Mouse (Mus musculus): ENCODE measurements at regions not wholly inside any gene's neighbourhood (a gene's known extent, or its start where the extent isn't known, plus 50 kb on each side); places are given as distances from the start of the nearest gene placed in this dataset.

DNA sequence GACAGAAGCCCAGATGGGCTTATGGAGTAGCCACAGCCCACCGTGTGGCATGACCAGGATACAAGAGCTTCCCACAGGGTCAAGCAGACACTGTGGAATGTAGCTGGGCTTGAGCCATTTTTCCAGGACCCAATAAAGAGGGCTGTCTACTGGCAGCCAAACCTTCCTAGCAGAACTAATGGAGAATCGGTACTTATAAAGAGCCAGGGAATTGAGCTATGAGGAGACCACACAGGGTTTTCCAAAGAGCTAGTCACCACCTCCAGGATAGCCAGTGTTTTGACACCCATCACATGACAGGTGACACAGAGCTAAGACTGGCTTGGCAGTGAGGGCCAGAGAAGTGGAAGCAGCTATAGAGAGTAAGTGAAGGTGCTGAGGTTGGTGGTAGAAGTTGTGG, 149.9 kb downstream of the Map2k4 start:
- no peak for DNase-seq (ENCODE audit: low spot score in 2 of 2)

DNA sequence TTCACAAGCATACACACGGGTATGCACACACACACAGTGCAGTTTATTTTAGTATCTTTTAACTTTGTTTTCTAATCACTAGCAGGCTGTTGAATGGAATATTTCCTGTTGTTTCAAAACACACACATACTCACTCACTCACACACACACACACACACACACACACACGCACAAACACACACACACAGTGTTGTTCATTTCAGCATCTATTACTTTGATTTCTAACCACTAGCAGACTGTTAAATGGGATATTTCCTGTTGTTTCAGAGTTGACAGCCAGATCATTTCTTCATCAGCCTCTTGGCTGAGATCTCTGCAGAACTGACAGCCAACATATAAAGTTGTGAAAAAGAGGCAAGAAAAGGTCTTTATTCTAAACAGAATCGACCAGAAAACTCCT, 150.9 kb downstream of the Map2k4 start:
- no peak for DNase-seq (ENCODE audit: low spot score in 2 of 2)

DNA sequence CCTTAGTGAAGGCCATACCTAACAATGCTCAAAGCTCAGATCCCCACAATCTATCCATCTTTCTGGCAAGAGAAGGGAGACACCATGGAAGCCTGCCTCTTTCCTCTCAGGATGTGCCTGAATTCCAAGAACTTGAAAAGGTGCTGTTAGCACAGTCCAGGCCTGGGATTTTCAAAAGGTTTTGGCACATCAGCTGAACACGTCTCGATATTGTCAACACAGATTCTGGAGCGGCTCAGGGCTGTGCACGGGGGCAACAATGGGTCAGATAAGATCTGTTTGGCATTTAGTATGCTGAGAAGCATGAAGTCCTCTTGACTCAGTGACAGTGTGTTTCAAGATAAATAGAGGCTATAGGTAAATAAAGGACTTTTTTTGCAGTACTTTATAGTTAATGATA, 152.8 kb downstream of the Map2k4 start:
- no peak for DNase-seq (ENCODE audit: low spot score in 2 of 2)

DNA sequence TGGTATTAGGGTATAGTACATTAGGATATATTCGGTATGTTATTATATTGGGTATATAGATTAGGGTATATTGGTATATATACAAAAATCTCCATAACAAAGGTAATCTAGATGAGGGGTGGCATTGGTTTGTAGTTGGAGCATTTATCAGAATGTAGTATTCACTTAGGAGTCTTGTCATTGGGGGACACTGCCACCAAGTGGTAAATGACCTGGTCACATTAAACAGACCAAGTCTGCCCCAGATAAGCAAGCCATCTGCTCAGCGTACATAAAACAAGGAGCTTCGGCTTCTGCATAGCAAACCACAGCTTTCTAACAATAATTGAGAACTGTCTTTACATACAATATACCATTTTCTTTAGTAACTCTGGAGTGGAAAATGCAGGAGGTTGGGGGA, 156.9 kb downstream of the Map2k4 start:
- peak; percentile 28 to 45 for DNase-seq (ENCODE audit: low spot score in 2 of 2)

DNA sequence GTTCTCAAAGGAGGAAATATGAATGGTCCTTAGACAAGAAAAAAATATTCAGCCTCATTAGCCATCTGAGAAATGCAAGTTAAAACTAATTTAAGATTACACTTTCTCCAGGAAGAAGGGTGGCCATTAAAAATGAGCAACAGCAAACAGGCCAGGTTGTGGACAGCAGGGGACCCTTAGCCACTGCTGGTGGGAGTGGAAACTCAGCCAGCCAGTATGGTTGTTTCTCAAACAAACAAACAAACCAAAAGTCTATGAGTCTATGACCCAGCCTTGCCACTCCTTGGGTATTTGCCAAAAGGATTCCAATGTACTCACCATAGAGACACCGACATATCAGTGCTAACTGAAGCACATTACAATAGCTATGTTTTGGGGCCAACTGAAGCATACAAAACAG, 157.7 kb downstream of the Map2k4 start:
- no peak for DNase-seq (ENCODE audit: low spot score in 2 of 2)

DNA sequence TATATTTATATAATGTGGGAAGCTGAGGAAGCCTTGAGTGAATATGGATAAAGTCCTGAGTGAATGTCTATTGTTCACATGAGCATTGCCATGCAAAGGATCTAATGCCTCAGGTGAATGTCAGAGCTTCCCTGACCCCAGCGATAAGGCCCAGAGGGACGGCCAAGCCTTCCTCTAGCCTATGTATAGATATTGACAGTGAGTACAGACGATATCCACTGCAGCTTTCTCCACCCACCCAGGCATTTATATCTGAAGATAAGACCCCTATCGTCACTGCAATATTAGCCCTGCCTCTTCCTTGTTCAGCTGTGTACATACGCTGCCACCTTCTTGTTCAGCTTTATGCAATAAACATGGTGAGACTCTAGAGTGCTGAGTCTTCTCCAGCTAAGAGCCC, 158.8 kb downstream of the Map2k4 start:
- no peak for DNase-seq (ENCODE audit: low spot score in 2 of 2)

DNA sequence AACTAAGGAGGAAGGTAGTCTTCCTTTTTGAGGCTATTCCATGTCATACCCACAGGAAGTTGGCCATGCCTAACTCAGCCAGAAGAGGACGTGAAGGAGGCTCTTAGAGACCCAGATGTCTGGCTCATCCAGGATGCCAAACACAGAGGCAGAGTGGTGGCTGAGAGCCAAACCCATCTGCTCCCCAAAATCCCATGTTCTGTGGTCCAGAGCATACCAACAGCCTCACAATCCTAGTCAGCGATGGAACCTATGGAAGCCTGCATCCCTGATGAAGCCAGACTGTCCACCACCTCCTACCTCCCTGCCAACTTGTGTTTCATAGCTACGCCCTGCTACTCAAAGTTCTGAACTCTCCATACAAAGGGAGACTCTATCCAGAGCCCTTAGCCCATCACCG, 169.1 kb downstream of the Map2k4 start:
- no peak for DNase-seq (ENCODE audit: low spot score in 2 of 2)

DNA sequence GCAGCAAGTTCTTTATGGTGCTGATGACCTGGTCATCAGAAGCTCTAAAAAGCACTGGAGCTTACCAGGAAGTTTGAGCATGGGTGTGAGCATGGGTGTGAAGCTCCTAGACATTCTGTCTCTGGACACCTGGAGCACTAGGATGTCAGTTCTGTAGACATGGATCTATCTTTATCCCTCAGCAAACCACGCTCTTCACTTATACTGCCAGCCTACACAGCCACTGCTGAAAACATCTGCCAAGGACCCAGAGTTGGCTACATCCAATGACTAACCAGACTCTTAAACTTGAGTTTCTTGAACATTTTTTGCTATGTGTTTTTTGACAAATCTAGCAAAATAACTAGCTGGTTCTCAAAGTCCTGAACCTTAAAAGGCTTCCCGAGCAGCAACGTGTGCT, 177.6 kb downstream of the Map2k4 start:
- no peak for DNase-seq (ENCODE audit: low spot score in 2 of 2)

DNA sequence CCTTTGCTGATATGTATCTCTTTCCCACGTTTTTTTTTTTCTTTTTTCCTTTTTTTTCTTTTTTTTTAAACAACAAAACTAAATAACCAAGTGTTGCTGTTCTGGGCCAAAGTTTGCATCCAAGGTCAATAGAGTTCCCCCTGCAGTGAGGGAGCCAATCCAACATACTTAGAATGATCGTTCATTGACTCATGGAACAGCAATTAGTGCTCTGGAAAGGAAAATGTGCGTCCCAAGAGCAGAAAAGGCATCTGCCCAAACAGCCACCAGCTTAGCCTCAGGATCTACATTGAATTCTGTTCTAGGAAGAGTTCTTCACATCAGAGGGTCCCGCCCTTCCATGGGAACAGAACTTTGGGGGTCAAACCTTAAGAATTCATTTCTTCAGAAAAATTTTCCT, 179.0 kb downstream of the Map2k4 start:
- no peak for DNase-seq (ENCODE audit: low spot score in 2 of 2)

DNA sequence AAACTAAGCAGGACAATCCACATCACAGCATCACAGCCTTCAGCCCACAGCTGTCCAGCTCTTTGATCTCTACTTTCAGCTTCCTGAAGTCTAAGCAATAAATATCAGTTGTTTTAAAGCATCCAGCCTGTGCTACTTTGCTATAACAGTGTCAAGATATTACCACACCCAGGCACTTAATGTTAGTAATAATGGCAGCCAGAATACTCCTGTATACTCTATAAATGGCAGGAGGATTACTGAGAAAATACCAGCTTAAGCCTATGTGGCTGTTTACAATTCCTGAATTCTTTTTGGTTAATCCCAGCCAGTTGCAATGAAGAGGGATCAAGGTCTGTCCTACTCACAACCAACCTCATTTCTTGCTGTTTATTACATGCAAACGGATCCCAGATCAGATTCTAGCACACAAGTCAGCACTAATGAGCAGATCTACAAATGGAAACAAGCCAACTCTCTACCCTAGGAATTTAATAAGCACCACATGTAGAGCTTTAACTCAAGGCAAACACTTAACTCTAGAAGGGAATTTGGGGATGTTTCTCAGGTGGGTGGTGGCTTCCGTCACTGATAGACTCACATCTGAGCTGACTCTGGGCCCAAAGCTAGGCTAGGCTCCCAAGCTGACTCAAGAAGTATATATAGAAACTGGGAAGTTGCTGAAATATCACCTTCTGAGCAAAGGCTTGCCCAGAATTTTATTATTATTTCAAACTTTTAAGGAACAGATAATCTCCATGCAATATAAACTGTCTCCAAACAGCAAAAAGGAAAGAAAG, 190.6 kb downstream of the Map2k4 start:
- DNase-seq (ENCODE audit: low spot score in 2 of 2): no peak

DNA sequence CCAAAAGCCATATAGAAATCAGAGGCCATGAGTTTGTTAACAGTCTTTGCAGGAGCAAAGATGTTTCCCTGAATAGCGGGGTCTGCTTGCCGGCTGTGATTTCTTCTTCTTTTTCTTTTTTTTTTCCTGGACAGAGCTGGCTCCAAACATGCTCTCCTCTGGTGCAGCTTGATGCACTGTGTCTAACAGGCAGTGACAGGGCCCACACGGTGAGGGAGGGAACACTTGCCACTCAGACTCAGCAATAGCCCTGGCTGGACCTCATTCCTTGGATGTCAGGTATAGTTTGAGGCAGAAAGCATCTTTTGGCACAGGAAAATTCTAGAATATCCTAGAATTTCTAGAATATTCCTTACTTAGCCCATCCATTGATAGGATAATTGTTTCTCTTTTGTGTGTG, 199.6 kb downstream of the Map2k4 start:
- no peak for DNase-seq (ENCODE audit: low spot score in 2 of 2)

DNA sequence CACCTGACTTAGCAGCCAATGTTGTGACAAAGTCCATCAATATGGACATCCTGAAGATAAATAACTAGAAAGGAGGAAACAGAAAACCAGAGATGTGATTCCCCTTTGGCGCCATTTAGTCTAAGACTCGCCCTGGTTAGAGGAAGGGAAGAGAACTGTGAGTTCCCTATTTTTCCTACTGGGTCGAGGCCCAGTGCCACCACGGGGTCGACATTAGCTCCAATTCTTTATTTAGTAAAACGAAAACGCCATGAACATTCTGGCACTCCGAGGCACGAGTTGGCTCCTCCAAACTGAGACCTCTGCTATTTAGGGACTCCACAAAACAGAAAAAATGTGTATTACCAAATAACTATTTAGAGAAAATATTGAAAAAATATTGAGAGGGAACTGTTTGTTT, 220.3 kb downstream of the Map2k4 start:
- DNase-seq (ENCODE audit: low spot score in 2 of 2): no peak

DNA sequence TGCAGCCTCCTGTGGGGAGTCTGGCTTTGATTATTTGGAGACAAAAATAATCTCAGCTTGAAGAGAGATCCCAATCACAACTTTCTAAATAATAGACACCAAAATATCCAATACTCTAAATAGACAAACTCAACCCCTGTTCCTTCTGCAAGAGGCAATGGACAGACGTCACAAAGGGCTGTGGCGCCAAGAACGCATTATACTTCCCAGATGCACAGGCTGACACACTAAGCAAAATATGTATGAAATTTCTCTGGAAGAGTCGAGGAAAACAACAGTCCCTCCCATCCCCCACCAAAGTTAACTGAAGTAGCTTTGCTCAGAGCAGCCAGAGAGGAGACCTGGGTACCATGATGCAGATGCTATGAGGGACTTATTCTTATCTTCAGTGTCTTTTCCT, 229.9 kb downstream of the Map2k4 start:
- DNase-seq (ENCODE audit: low spot score in 2 of 2): no peak

DNA sequence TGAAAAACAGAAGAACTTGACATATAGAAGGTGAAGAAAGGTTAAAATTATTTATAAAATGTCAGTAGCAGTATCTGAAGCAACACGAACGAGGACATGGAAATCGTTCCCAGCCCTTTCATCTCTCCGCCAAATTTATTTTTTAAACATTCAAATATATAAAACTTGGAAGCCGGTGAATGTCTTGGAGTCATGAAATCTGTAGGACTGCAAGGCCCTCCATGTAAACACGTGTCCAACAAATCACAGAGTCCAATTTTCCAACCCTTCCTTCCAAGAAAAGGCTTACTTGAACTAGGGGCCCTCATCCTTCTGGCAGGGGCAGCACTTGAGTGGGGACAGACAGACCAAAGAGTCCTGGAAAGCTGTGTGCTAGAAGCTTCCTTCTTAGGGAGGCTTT, 237.0 kb downstream of the Map2k4 start:
- DNase-seq (ENCODE audit: low spot score in 2 of 2): no peak

DNA sequence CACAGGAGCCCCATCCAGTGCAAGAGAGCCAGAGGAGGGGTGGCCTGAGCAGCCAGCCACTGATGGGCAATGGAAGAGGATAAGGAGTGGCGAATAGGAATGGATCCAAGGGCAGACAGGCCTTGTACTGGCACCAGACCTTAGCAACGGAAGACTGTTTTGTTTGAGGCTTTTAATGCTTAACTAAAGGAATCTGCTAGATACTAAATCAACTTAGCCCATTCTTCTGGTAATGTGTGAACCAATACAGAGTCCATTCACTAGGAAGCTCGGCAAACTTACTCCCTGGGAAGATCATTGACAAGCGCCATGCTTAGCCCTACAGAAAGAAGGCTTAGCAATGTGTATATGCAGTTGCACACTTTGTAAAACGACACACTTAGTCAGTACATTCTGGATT, 243.8 kb downstream of the Map2k4 start:
- no peak for DNase-seq (ENCODE audit: low spot score in 2 of 2)

DNA sequence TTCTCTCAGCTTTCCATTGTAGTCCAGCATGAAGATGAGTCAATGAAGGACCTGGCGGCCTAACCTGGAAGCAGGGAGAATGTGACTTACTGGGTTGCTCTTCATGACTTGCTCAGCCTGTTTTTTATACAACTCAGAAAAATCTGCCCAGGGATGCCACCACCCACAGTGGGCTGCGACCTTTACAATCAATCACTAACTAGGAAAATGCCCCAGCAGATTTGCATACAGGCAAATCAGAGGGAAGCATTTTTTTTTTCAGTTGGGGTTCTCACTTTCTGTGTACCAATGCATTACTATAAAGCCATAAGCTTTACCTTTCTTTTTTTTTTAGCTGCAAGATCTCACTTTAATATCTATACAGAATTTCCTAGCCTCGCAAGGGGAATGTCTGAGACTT, 244.5 kb downstream of the Map2k4 start:
- DNase-seq (ENCODE audit: low spot score in 2 of 2): no peak

DNA sequence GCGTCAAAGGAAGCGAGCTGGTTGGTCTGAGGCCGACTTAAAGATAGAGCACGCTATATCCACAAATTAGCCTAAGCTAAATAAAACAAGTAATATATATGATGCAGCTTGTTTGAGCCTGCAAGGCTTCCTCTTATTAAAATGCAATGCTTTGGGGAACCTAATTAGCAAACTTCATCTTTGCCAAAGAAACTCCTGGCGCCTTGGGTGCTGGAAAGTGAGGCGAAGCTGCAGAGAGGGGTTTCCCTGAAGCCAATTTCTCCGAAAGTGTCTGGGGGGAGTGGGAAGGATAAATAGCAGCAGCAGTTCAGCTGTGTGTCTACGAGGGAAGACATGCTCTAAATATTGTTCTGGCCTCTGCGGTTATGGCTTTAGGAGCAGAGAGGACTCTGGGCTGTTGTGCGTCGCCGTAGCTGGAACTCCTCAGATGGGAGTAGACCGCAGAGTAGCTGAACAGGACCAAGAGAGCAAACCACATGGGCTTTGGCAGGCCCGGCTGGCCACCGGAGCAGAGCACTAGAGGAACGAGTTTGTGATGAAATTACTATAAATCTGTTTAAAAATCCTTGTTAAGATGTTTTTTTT, 251.0 kb downstream of the Map2k4 start:
- peak in 1 of 2 experiments; percentile 11 for DNase-seq (ENCODE audit: low spot score in 2 of 2)

DNA sequence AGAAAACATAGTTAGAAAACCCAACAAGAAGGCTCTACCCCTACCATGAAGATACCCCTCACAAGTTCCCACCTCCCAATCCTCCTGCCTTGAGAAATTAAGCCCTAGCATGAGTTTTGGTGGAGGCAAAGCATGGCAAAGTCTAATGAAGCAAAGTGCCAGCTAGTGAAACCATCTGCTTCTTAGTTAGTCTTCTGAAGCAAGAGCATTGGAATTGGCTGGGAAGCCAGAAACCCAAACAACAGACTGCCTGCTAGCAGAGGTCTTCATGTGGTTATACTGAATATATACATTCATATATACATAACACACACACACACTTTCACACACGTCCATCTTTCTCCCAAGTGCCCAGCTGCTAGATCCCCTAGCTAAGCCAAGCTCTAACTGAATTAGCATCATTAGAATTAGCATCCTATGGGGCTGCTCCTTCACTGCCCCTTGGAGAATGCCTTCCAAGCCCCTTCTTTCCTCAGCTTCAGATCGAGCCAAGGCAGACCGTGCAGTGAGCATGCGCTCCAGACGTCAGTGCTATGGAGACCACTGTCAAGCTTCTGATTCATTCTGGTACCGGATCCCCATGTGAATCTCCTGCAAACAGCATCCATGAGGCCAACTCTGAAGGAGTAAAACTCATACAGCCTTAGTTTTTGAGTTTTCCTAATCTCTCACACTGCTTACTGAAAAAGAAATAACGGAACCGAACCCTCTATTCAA, 252.2 kb downstream of the Map2k4 start:
- no peak for DNase-seq (ENCODE audit: low spot score in 2 of 2)

DNA sequence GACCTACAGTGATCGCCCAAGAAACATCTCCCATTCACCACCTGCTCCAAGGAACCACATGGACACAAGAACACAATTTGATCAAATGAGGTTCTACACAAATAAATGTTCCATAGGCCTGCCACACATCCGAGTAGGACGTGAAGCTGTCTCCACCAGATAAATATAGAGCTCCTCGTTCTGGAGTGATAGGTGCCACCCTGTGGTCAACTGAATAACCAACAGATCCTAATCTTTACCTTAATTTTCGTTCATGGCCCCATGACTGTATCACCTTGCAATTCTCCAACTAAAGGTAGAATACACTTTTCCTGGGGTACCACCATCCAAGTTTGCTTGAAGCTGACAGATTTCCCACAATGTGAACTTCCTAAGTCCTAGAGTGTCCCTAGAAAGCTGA, 257.4 kb downstream of the Map2k4 start:
- no peak for DNase-seq (ENCODE audit: low spot score in 2 of 2)

DNA sequence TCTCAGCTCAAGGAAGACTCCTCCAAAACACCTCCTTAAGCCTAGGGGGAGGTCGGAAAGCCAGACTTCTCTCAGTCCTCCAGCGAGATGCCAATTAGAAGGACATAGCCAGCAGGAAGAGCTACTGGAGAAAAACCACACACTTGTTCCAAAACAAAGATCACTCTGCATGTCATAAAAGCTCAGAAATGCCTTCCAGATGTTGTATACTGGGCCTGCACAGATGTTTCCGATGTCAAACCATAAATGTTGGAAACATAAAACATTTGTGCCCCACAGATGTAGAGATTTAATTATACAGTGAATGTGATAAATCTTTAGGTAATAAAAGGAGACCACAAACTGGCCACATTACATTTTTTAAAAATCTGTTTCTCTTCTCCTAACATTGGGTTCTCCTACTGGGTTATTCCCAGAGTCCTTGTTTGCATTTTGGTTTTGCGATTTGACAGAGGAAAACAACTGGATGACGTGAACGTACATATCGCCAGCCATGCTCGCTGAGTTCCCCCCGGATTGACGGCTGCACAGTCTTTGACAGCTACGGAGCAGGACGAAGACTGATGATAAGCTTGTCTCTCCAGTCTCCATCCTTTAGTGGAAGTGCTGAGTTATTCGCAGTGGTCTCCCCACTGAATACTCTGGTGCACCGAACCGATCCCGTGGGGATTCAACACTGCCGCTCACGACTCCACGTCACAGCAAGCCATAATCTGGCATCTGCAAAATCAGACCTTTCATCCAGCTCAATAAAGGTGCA, 235.5 kb upstream of the Myocd start:
- DNase-seq (ENCODE audit: low spot score in 2 of 2): no peak

DNA sequence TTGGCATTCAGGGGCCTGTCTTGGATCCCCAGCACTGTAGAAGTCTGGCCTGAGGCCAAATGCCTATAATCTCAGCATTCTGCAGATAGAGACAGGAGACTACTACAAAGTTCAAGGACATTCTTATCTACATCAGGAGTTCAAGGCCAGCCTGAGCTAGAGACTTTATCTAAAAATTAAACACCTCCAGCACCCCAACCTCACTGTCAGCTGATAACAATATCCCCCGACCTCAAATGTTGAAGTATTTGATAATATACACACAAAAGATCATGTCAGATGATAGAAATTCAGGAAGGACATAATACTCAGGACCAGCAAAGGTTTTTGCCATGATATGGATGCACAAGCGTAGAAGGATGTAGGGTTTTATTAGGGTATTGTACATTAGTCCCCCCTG, 228.2 kb upstream of the Myocd start:
- no peak for DNase-seq (ENCODE audit: low spot score in 2 of 2)

DNA sequence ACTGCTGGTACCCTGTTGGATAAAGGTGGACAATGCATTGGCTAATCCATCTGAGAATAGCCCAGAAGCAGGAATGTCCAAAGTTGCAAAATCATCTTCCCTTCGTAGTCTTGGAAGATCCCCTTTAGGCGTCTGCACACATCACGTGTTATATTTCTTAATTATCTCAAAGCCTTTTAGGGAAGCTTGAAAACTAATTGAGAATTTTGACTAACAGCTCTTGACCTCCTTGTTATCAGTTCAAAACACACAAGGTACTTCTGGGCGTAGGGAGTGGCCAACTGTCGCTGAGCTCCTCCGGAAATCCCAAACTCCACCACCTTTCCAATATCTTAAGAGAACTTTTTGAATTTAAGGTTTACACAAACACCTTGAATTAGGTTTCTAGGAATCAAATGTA, 227.6 kb upstream of the Myocd start:
- DNase-seq (ENCODE audit: low spot score in 2 of 2): no peak

All from layer of hippocampus, postnatal 10 days (tissue).